ENCODE assay signal across 9 mouse cellular contexts in the genomic region with DNA sequence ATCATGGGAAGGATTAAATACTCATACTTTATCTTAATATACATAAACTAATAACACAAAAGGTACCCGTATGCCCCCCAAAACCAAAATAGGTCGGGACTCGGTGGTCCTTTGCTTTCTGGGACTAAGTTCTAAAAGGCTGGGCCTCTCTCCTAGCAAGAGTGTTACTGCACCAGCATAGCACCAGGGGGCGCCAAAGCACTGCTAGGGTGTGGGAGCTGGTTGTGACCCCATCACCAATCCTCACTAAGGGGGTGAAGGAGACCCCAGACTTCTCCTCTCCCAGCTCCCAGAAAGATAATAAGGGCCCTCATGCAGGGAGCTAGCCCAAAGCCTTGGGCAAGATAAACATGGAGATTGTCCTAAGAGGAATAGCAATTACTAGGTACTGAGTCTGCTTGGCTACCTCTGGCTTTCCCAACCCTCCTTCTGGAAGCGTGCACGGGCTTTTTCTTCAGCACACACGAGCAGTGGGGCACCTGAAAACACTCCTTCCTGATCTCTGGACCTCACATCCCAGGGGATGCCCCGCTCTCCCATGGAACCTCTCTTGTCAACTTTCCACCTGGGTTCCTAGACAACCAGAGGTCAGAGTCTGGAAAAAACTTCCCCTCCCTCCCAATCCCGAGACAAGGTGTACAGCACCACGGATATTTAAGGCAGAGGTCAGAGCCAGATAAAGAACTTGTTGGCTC. TPM values are rescaled to one million over a fixed set of nuclear protein-coding genes. Genes with fewer than 3 reads are reported as not detected.
DNase-seq lines count a peak whose midpoint lies in the region; ATAC-seq and TF ChIP-seq lines count a peak whose summit lies in the region.
"Had no signal": no experiment of that assay in that cellular context is flagged by ENCODE, and none has a peak within 500 bp of the region (broad histone marks: within the 10 kb centered on the region; RNA-seq: fewer than 3 reads in every experiment).

No protein-coding gene starts in this region.

- WGBS in heart, adult 2 months: 30% methylated on average over 10 of the region's 10 CpGs
- WGBS in midbrain, postnatal 0 days: 30% methylated on average over 10 of the region's 10 CpGs

- TF ChIP-seq CTCF in heart, adult 2 months (IDR thresholded peaks at IDR 0.05): peak; percentile 98
- TF ChIP-seq CTCF in embryonic fibroblast, embryonic 13.5 days (IDR thresholded peaks at IDR 0.05; ENCODE audit: borderline replicate concordance, insufficient read depth, low read length): peak; percentile 91
- TF ChIP-seq CTCF in midbrain, postnatal 0 days (IDR thresholded peaks at IDR 0.05): peak; percentile 78

- intact Hi-C loops in heart, adult 2 months (cut with DNase I): loop anchor here (1.0 to 2.0 kb wide), 2 partner anchors 21 to 110 kb away; no protein-coding TSS in a partner anchor
- intact Hi-C loops in heart, postnatal 25 days (cut with DNase I): loop anchor here (1.0 to 2.0 kb wide), 2 partner anchors 22 to 110 kb away; no protein-coding TSS in a partner anchor

- no peaks in the 10 kb centered on the region for H3K79me2 ChIP-seq in heart, adult 2 months (replicated peaks; ENCODE audit: control insufficient read depth, insufficient read depth, low read length)

- TF ChIP-seq POLR2A in heart, adult 2 months (IDR thresholded peaks at IDR 0.05; ENCODE audit: insufficient read depth, low read depth, low read length): no peak
- TF ChIP-seq POLR2A in embryonic fibroblast, embryonic 13.5 days (IDR thresholded peaks at IDR 0.05; ENCODE audit: low read depth, low read length): no peak

- H3K4me2 ChIP-seq in midbrain, postnatal 0 days (ENCODE audit: low read depth, low read length, poor library complexity, severe bottlenecking): no peak overlapping the region
- H3K4me2 ChIP-seq: limb, embryonic 12.5 days had no signal

- H3K4me3 ChIP-seq in heart, adult 2 months: no peak overlapping the region
- H3K4me3 ChIP-seq in embryonic fibroblast, embryonic 13.5 days (ENCODE audit: insufficient read depth, low read length): no peak overlapping the region
- H3K4me3 ChIP-seq in midbrain, postnatal 0 days (ENCODE audit: low read depth, low read length): no peak overlapping the region
- H3K4me3 ChIP-seq: limb, embryonic 12.5 days had no signal

- no peaks in the 10 kb centered on the region for H3K27me3 ChIP-seq in heart, adult 2 months (ENCODE audit: control insufficient read depth, insufficient read depth, low read length)
- peaks cover 31% of the 10 kb centered on the region for H3K27me3 ChIP-seq in midbrain, postnatal 0 days (ENCODE audit: insufficient read depth, low read length)

- H3K36me3 ChIP-seq in heart, adult 2 months (ENCODE audit: control insufficient read depth, insufficient read depth, low read length): no peaks in the 10 kb centered on the region
- H3K36me3 ChIP-seq in midbrain, postnatal 0 days (ENCODE audit: insufficient read depth, low read length): no peaks in the 10 kb centered on the region
- H3K36me3 ChIP-seq: limb, embryonic 12.5 days had no signal

- no peaks in the 10 kb centered on the region for H3K9me3 ChIP-seq in midbrain, postnatal 0 days (ENCODE audit: low read length)
- H3K9me3 ChIP-seq: limb, embryonic 12.5 days had no signal

- peaks cover 4% of the 10 kb centered on the region for H3K4me1 ChIP-seq in heart, adult 2 months (ENCODE audit: control insufficient read depth, insufficient read depth, low read length)
- no peaks in the 10 kb centered on the region for H3K4me1 ChIP-seq in embryonic fibroblast, embryonic 13.5 days (ENCODE audit: control insufficient read depth, insufficient read depth, low read length)
- peaks cover 4% of the 10 kb centered on the region; the same call in 1 of the 2 replicates for H3K4me1 ChIP-seq in midbrain, postnatal 0 days (ENCODE audit: insufficient read depth, low read length)

- DNase-seq in heart, adult 2 months: peak; percentile 77 to 85
- DNase-seq in heart, postnatal 25 days (ENCODE audit: low spot score): no peak
- peak; percentile 91 to 92 for DNase-seq in B cell, adult 2 months
- DNase-seq in adrenal gland, postnatal 25 days: peak; percentile 86
- peak; percentile 90 to 91 for DNase-seq in kidney, postnatal 4 days
- peak; percentile 71 for DNase-seq in midbrain, postnatal 0 days (ENCODE audit: low spot score)
- DNase-seq in thymus, postnatal 25 days: peak; percentile 91

- TF ChIP-seq EP300 in heart, adult 2 months (IDR thresholded peaks at IDR 0.05; ENCODE audit: insufficient read depth, low read depth, low read length): no peak

- no peak overlapping the region for H3K9ac ChIP-seq in heart, adult 2 months (ENCODE audit: low read depth, low read length)
- no peak overlapping the region for H3K9ac ChIP-seq in midbrain, postnatal 0 days (replicated peaks; ENCODE audit: low read length, poor library complexity, severe bottlenecking)
- H3K9ac ChIP-seq: limb, embryonic 12.5 days had no signal

- no peak overlapping the region for H3K27ac ChIP-seq in heart, adult 2 months
- H3K27ac ChIP-seq in embryonic fibroblast, embryonic 13.5 days (ENCODE audit: insufficient read depth, low read length): no peak overlapping the region
- H3K27ac ChIP-seq in midbrain, postnatal 0 days (ENCODE audit: low read depth, low read length): no peak overlapping the region
- H3K27ac ChIP-seq: limb, embryonic 12.5 days had no signal

- ATAC-seq in midbrain, postnatal 0 days (ENCODE audit: low FRiP score): no peak

RNA-seq across cellular contexts. Expression of a gene that starts 2.1 kb away (rescaled TPM):
- 10 to 100 TPM in 1 of 2 experiments, 1 to 10 TPM in 1; 8.1 to 10.1 TPM for total RNA-seq in heart, adult 2 months (2021)
- polyA plus RNA-seq in heart, adult 2 months (2012; rRNA removed): 8.9 and 9.7 TPM in 2 replicates
- 10 to 100 TPM; 10.1 to 12.9 TPM for total RNA-seq in heart, postnatal 25 days (2021)
- 17.5 and 18.1 TPM in 2 replicates for total RNA-seq in adrenal gland, postnatal 25 days (2021)
- 22.3 and 23.4 TPM in 2 replicates for polyA plus RNA-seq in embryonic fibroblast, embryonic 13.5 days (2011; ENCODE audit: insufficient read length, low read depth, missing spikeins)
- total RNA-seq in midbrain, postnatal 0 days (2014; rRNA removed): 53.3 and 57.3 TPM in 2 replicates
- polyA plus RNA-seq in midbrain, postnatal 0 days (2015; fragmentation: Nextera tagmentation; extraction: Ambion mirVana): 65.4 and 72.9 TPM in 2 replicates

RNA-seq across cellular contexts. Expression of a gene that starts 26.3 kb away (rescaled TPM):
- 10 to 100 TPM in 1 of 2 experiments, 1 to 10 TPM in 1; 8.8 to 11.6 TPM for total RNA-seq in heart, adult 2 months (2021)
- 8.6 and 9.9 TPM in 2 replicates for polyA plus RNA-seq in heart, adult 2 months (2012; rRNA removed)
- 10 to 100 TPM; 10.0 to 10.5 TPM for total RNA-seq in heart, postnatal 25 days (2021)
- total RNA-seq in adrenal gland, postnatal 25 days (2021): 19.9 and 22.3 TPM in 2 replicates
- polyA plus RNA-seq in embryonic fibroblast, embryonic 13.5 days (2011; ENCODE audit: insufficient read length, low read depth, missing spikeins): 11.6 and 13.3 TPM in 2 replicates
- 7.8 and 8.5 TPM in 2 replicates for total RNA-seq in midbrain, postnatal 0 days (2014; rRNA removed)
- 12.2 and 12.9 TPM in 2 replicates for polyA plus RNA-seq in midbrain, postnatal 0 days (2015; fragmentation: Nextera tagmentation; extraction: Ambion mirVana)

RNA-seq across cellular contexts. Expression of a gene that starts 26.6 kb away (rescaled TPM):
- total RNA-seq in heart, adult 2 months (2021): 10 to 100 TPM; 18.5 to 23.6 TPM
- 20.2 and 31.5 TPM in 2 replicates for polyA plus RNA-seq in heart, adult 2 months (2012; rRNA removed)
- 10 to 100 TPM; 19.3 to 23.0 TPM for total RNA-seq in heart, postnatal 25 days (2021)
- 37.3 and 38.1 TPM in 2 replicates for total RNA-seq in adrenal gland, postnatal 25 days (2021)
- 13.3 and 20.7 TPM in 2 replicates for polyA plus RNA-seq in embryonic fibroblast, embryonic 13.5 days (2011; ENCODE audit: insufficient read length, low read depth, missing spikeins)
- total RNA-seq in midbrain, postnatal 0 days (2014; rRNA removed): 13.0 and 19.3 TPM in 2 replicates
- 17.5 and 20.1 TPM in 2 replicates for polyA plus RNA-seq in midbrain, postnatal 0 days (2015; fragmentation: Nextera tagmentation; extraction: Ambion mirVana)

RNA-seq across cellular contexts. Expression of a gene that starts 27.2 kb away (rescaled TPM):
- under 1 TPM; 0.11 to 0.60 TPM for total RNA-seq in heart, adult 2 months (2021)
- polyA plus RNA-seq in heart, adult 2 months (2012; rRNA removed): 0.38 and 1.00 TPM in 2 replicates
- under 1 TPM in 1 of 2 experiments, not detected in 1; 0.28 TPM for total RNA-seq in heart, postnatal 25 days (2021)
- total RNA-seq in adrenal gland, postnatal 25 days (2021): 0.55 and 0.62 TPM in 2 replicates
- 0.81 TPM in 1 of 2 replicates, not detected in the other for polyA plus RNA-seq in embryonic fibroblast, embryonic 13.5 days (2011; ENCODE audit: insufficient read length, low read depth, missing spikeins)
- 0.16 and 0.42 TPM in 2 replicates for total RNA-seq in midbrain, postnatal 0 days (2014; rRNA removed)
- polyA plus RNA-seq in midbrain, postnatal 0 days (2015; fragmentation: Nextera tagmentation; extraction: Ambion mirVana): 0.09 and 0.10 TPM in 2 replicates
